Mouse (Mus musculus) 3134 (cell line): ENCODE results near the gene Tnfsf15.

Experiments used
- DNase-seq: peaks from one replicate; pipeline ENCODE4 v3.0.0-alpha.2; 2011; ENCODE audit warnings: low spot score; ENCODE audit not compliant: insufficient read length; ENCODE audit errors: extremely low read depth

The Tnfsf15 gene

GRCm38 (mm10) chr4:63744693-63745171 lies at the start of gene Tnfsf15:
TSS of gene Tnfsf15 (minus strand) at chr4:63745113.
- DNase-seq, result no peak

GRCm38 (mm10) chr4:63792328-63792727 lies 47.4 kb upstream of the Tnfsf15 start:
- no peak for DNase-seq

DNA sequence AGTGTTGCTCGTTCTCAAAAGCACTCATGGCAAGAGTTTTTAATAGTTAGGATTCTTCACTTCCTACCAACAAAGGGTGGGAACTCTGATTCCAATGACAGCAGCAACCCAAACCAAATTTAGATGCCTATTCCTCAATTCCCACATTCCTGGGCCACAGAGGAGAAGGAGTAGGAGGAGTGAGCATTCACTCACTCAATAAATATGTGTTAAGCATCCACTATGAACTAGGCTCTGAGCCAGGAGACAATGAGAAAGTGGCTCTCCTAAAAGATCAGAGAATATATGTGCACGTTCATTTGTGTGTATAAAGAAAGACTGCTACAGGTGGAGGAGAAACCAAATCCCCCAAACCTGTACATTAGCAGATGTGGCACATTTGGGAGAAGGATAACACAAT lies 40.6 kb upstream of the Tnfsf15 start:
- DNase-seq, result no peak

- DNase-seq, result no peak
Measured at GRCm38 (mm10) chr4:63783826-63784225, 38.9 kb upstream of the Tnfsf15 start.

GRCm38 (mm10) chr4:63782970-63783613 lies 38.2 kb upstream of the Tnfsf15 start:
- DNase-seq, result no peak

DNA sequence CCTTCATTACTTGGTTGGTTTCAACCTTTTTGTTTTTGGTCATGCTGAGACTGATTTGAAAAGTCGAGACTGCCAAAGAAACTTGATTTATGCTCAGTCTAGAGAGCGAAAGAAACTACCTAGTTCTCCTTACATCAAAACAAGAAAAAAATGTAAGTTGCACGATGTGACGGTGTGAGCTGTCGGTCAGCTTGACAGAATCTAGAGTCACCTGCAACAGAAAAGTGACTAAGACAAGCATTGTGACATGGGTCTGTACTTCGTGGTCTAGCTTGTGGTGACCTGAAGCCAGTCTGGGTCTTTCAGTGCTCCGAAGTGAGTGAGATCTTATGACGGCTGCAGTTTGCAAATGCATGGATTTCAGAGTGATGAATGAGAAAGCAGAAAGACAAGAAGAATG lies 32.3 kb upstream of the Tnfsf15 start:
- no peak for DNase-seq

GRCm38 (mm10) chr4:63773306-63774090 lies 28.6 kb upstream of the Tnfsf15 start:
- no peak for DNase-seq

- no peak for DNase-seq
Measured at GRCm38 (mm10) chr4:63772514-63772913, 27.6 kb upstream of the Tnfsf15 start.

DNA sequence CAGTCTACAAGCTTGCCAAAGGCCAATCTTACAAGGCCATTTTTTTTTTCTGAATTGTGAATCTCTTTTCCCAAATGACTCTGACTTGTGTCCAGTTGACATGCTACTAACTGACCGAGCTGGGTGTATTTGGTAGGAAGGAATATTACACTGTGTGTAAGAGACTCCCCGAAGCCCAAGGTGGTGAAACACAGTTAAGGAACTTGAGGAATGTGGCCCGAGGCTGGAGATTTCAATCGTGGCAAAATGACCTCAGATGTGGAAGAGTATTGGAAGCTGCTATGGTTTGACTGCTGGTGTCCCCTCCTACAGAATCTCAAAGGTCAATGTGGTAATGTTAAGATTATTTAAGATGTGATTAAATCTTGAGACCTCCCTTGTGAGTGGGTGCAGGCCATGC lies 26.4 kb upstream of the Tnfsf15 start:
- DNase-seq, result no peak

DNA sequence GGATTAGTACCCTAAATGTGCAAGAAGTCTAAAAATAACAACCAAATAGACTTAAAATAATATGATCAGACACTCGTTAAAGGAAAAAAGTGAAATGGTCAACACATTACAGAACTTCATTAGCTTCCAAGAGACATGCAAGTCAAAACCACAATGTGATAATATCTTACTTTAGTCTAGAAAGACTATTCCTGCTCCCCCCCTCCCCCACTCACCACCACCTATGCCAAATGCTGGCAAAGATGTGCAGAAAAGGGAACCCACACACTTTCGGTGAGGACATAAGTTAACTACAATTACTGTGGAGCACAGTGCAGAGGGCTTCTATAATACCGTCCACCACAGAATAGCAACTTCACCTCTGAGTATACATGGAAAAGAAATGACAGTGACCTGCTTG lies 24.2 kb upstream of the Tnfsf15 start:
- DNase-seq, result no peak

DNA sequence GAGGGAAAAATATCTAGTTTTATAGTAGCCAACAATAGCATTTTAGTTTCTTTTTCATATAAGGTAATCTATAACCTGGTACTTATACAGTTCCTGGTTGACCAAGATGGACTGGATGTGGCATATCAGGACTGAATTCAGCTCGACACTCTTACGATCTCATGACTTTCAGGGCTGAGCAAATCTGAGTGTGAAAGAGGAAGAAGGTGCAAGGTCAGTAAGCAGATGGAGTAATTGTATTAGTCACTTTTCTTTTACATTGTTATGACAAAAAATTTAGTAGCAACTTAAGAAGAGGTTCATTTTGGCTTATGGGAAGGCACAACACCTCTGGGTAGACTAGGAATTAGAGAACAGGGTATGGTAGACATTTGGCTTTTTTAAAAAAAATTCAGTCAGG lies 20.1 kb upstream of the Tnfsf15 start:
- no peak for DNase-seq

DNA sequence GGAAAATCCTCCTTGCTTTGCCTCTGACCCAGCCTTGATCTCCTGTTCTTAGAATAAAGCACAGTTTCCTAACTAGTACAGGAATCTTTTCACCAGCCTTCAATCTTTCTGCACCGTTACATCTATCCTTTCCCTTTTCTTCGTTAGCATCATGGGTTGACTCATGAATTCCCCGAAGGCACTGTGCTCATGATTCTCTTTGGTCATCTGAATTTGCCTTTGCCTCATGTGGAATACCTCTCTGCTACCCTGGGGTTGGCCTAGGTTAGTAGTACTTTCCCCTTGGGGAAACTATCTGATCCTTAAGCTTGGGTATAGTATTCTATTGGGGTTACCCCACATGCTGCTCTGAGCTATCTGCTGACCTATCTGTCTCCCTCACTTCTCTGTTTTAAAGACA lies 15.0 kb upstream of the Tnfsf15 start:
- no peak for DNase-seq

GRCm38 (mm10) chr4:63757527-63758154 lies 12.7 kb upstream of the Tnfsf15 start:
- no peak for DNase-seq

- DNase-seq, result no peak
Measured at GRCm38 (mm10) chr4:63756072-63756471, 11.2 kb upstream of the Tnfsf15 start.

- no peak for DNase-seq
Measured at GRCm38 (mm10) chr4:63754467-63755020, 9.6 kb upstream of the Tnfsf15 start.

DNA sequence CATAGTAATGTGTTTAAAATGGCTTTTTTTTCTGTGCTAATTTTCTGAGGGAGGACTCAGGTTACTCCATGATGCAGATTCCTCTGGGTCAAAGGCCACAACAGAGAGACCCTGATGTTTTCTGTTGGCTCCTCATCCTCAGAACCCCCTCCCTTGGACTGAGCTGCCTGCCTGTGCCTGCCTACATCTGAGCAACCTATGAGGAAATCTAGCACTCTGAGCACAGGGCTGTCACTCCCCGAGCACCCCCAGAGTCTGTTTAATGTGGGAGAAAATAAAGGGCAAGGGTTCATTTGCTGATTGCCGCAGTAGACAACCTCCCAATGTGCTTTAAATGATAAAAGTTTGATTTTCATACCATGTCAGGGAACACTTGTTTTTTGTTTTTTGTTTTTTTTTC lies 8.9 kb upstream of the Tnfsf15 start:
- no peak for DNase-seq

DNA sequence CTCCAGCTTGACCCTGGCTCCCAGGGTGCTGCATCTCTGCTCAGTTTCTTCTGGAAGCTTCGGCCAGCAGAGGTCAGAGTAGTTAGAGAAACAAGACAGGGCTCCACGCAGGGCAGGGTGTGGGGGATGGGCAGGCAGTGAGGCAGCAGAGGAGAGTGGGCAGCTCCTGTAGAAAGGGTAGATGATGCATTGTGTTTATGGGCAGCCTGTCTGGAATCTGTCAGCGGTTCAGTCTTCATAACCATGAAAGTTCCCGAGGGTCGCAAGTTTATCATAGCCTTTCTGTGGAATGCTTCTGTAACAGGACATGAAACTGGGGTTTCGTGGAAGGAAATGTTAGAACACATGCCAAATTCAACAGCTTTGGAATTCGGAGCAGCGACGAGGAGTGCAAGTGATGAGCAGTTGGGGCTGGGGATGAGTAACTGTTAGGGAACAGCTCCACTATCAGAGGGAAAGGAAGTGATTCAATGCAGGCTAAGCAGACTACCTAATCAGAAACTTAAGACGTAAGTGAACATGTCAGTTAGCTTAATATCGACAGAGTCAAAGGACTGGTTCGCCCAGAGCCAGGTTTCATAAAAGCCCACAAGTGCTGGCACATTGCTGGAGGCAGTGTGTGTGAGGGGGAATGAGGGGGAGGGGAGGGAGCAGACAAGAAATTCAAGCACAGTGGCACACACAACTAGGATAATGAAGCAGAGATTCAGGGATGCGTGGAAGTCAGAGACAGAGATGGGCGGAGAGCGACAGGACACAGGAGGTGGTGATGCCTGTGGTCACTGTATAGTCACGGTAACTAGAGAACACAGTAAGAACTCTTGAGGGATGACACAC lies 8.0 kb upstream of the Tnfsf15 start:
- DNase-seq, result no peak

GRCm38 (mm10) chr4:63748061-63748730 lies 3.3 kb upstream of the Tnfsf15 start:
- DNase-seq, result no peak

DNA sequence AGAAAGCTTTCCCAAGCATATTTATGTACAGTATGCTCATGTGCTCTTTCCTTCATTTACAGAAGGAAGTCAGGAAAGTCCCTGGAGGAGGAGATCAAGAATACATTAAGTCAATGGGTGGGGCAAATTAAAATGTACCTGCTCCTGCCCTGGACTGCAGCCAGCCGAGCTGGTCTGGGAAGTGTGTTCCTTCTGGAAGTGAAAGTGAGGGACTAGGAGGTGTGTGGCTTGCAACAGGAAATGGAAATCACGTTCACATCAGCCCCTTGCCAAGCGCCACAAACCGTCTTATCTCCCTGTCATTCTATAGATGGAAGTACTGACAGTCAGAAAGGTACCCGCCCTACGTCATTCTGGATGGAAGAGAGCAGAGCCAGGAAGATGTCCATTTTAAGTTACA lies 358 bp upstream of the Tnfsf15 start:
- no peak for DNase-seq

DNA sequence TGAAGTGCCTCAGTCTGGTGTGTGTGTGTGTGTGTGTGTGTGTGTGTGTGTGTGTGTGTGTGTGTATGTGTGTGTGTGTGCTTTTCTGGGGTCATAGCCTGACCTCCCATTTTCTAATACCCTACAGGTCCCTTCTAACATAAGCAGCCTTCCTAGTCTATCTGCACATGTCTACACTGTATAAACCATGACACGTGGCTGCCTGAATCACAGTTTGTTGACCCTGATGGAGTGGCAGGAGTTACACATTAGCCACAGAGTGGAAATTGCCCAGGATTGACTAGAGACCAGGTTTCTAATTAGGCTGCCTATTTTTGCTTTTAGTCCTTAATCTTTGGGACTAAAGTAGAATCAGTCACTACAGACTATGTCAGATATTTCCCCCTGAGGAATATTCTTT lies 1.3 kb downstream of the Tnfsf15 start:
- DNase-seq, result no peak
